In genomic region chr13:112734906-112735713, GRCm38 (mm10) we compare ENCODE assay signal across 7 mouse cellular contexts.
A peak's percentile ranks its signal among the peaks of the same experiment; 100 is the strongest.
DNase-seq lines count a peak whose midpoint lies in the region; ATAC-seq and TF ChIP-seq lines count a peak whose summit lies in the region.

No protein-coding gene starts in this region.

- no peaks in the 10 kb centered on the region for H3K9me3 ChIP-seq in liver, embryonic 14.5 days (ENCODE audit: control insufficient read depth, low read length)
- no peaks in the 10 kb centered on the region for H3K9me3 ChIP-seq in forebrain, embryonic 11.5 days (ENCODE audit: control insufficient read depth, low read length)

- peaks cover 0 to 5% of the 10 kb centered on the region in 2 experiments; a peak in 2 of 4 replicates for H3K4me1 ChIP-seq in liver, embryonic 14.5 days (replicated peaks; ENCODE audit: control insufficient read depth in 2 of 2, insufficient read depth in 2 of 2, low read length in 1 of 2)
- H3K4me1 ChIP-seq in forebrain, embryonic 11.5 days (replicated peaks; ENCODE audit: control insufficient read depth, insufficient read depth, low read length), result no peaks in the 10 kb centered on the region

- no peak overlapping the region for H3K4me3 ChIP-seq in liver, embryonic 14.5 days (ENCODE audit: insufficient read depth in 1 of 2, low read depth in 2 of 2, low read length in 2 of 2)
- no peak overlapping the region for H3K4me3 ChIP-seq in forebrain, embryonic 11.5 days (ENCODE audit: low read depth, low read length)

- no peak overlapping the region for H3K27ac ChIP-seq in liver, embryonic 14.5 days
- no peak overlapping the region for H3K27ac ChIP-seq in forebrain, embryonic 11.5 days (ENCODE audit: low read depth, low read length)

- peak; percentile 5 for DNase-seq in thymus, postnatal 25 days
- no peak for DNase-seq in thymus, postnatal 10 days (ENCODE audit: low spot score in 2 of 2)
- DNase-seq in gastrocnemius, postnatal 36 days, result peak; percentile 46 to 53
- DNase-seq in liver, embryonic 14.5 days (ENCODE audit: low read depth in 3 of 3, low spot score in 3 of 3), result no peak
- DNase-seq in thymus, postnatal 4 days, result peak; percentile 48
- no peak for DNase-seq in right cerebral cortex, adult 18-20 months
- DNase-seq in forebrain, embryonic 11.5 days (ENCODE audit: low spot score), result no peak

- 60% methylated on average over 14 of the region's 14 CpGs for WGBS in liver, embryonic 14.5 days (ENCODE audit: insufficient replicate concordance)
- WGBS in forebrain, embryonic 11.5 days, result 84% methylated on average over 14 of the region's 14 CpGs

- H3K36me3 ChIP-seq in liver, embryonic 14.5 days (replicated peaks; ENCODE audit: control insufficient read depth, insufficient read depth, low read depth), result no peaks in the 10 kb centered on the region; the same call in 1 of the 2 replicates
- no peaks in the 10 kb centered on the region; the same call in 1 of the 2 replicates for H3K36me3 ChIP-seq in forebrain, embryonic 11.5 days (ENCODE audit: control insufficient read depth, insufficient read depth, low read length)

- H3K27me3 ChIP-seq in liver, embryonic 14.5 days (ENCODE audit: control insufficient read depth, insufficient read depth, low read length), result no peaks in the 10 kb centered on the region
- H3K27me3 ChIP-seq in forebrain, embryonic 11.5 days (ENCODE audit: control insufficient read depth, insufficient read depth, low read length), result no peaks in the 10 kb centered on the region

- H3K9ac ChIP-seq in liver, embryonic 14.5 days (replicated peaks), result no peak overlapping the region
- H3K9ac ChIP-seq in forebrain, embryonic 11.5 days (ENCODE audit: low read length), result no peak overlapping the region

- TF ChIP-seq CTCF in liver, embryonic 14.5 days (IDR thresholded peaks at IDR 0.05; ENCODE audit: low read depth), result no peak

- no peak overlapping the region for H3K4me2 ChIP-seq in liver, embryonic 14.5 days (ENCODE audit: low read depth)
- H3K4me2 ChIP-seq in forebrain, embryonic 11.5 days (ENCODE audit: low read depth, low read length, severe bottlenecking), result no peak overlapping the region

- ATAC-seq in liver, embryonic 14.5 days (ENCODE audit: insufficient read depth), result peak; percentile 64
- no peak for ATAC-seq in forebrain, embryonic 11.5 days (replicated peaks; ENCODE audit: low FRiP score)

- TF ChIP-seq EP300 in liver, embryonic 14.5 days (IDR thresholded peaks at IDR 0.05; ENCODE audit: low read depth), result no peak

- intact Hi-C loops in gastrocnemius, postnatal 36 days (cut with DNase I), result no loop called here

Comparison
In these comparisons a context has a peak if more than half of its experiments do, and no peak if none do; other contexts are left out.
1. DNase-seq: peak in thymus, postnatal 25 days (single experiment), gastrocnemius, postnatal 36 days (2 of 2) and thymus, postnatal 4 days (single experiment); none in thymus, postnatal 10 days (0 of 2), liver, embryonic 14.5 days (0 of 3), right cerebral cortex, adult 18-20 months (single experiment) and forebrain, embryonic 11.5 days (single experiment).